ENCODE assay signal across 10 mouse cellular contexts in genomic region chr1:119422460-119423015, GRCm38 (mm10). TPM values are rescaled to one million over a fixed set of nuclear protein-coding genes. Genes with fewer than 3 reads are reported as not detected.
A peak's percentile ranks its signal among the peaks of the same experiment; 100 is the strongest.
DNase-seq lines count a peak whose midpoint lies in the region; ATAC-seq lines count a peak whose summit lies in the region.
"Had no signal": no experiment of that assay in that cellular context is flagged by ENCODE, and none has a peak within 500 bp of the region (broad histone marks: within the 10 kb centered on the region; RNA-seq: fewer than 3 reads in every experiment).

No protein-coding gene starts in this region.

- H3K4me1 ChIP-seq in heart, embryonic 10.5 days = peaks cover 44% of the 10 kb centered on the region
- peaks cover 59% of the 10 kb centered on the region for H3K4me1 ChIP-seq in embryonic facial prominence, embryonic 10.5 days
- H3K4me1 ChIP-seq in hindbrain, embryonic 16.5 days (ENCODE audit: control insufficient read depth, insufficient read depth, low read depth, low read length) = peaks cover 32% of the 10 kb centered on the region
- H3K4me1 ChIP-seq in midbrain, embryonic 12.5 days = peaks cover 39% of the 10 kb centered on the region

- no peak for DNase-seq in heart, embryonic 10.5 days (ENCODE audit: low spot score)
- no peak for DNase-seq in heart, postnatal 25 days (ENCODE audit: low spot score)
- peak; percentile 29 for DNase-seq in embryonic facial prominence, embryonic 10.5 days (ENCODE audit: low spot score)
- DNase-seq in c-Kit-positive CD71-positive TER-119-positive erythroid progenitor cells, embryonic 14.5 days (ENCODE audit: low spot score) = no peak

- no peaks in the 10 kb centered on the region for H3K9me3 ChIP-seq in heart, embryonic 10.5 days
- H3K9me3 ChIP-seq in embryonic facial prominence, embryonic 10.5 days = no peaks in the 10 kb centered on the region
- H3K9me3 ChIP-seq in hindbrain, embryonic 16.5 days (ENCODE audit: control insufficient read depth, low read length) = no peaks in the 10 kb centered on the region
- no peaks in the 10 kb centered on the region for H3K9me3 ChIP-seq in midbrain, embryonic 12.5 days

- no peak overlapping the region for H3K27ac ChIP-seq in heart, embryonic 10.5 days
- H3K27ac ChIP-seq in embryonic facial prominence, embryonic 10.5 days (replicated peaks) = no peak overlapping the region
- peak overlapping the region; percentile 29; the same call in 1 of the 2 replicates for H3K27ac ChIP-seq in hindbrain, embryonic 16.5 days (ENCODE audit: low read depth, low read length)
- H3K27ac ChIP-seq in midbrain, embryonic 12.5 days (replicated peaks) = no peak overlapping the region

- peak overlapping the region; percentile 97 for H3K4me2 ChIP-seq in hindbrain, embryonic 16.5 days (ENCODE audit: low read length)
- H3K4me2 ChIP-seq in midbrain, embryonic 12.5 days (replicated peaks) = peak overlapping the region; percentile 91

- H3K36me3 ChIP-seq in heart, embryonic 10.5 days = no peaks in the 10 kb centered on the region
- no peaks in the 10 kb centered on the region for H3K36me3 ChIP-seq in embryonic facial prominence, embryonic 10.5 days (replicated peaks)
- no peaks in the 10 kb centered on the region for H3K36me3 ChIP-seq in hindbrain, embryonic 16.5 days (ENCODE audit: control insufficient read depth, insufficient read depth, low read length)
- no peaks in the 10 kb centered on the region for H3K36me3 ChIP-seq in midbrain, embryonic 12.5 days

- ATAC-seq in hindbrain, embryonic 16.5 days = peak; percentile 22; the same call in 1 of the 2 replicates
- no peak for ATAC-seq in midbrain, embryonic 12.5 days (ENCODE audit: low FRiP score, low read depth)
- ATAC-seq in megakaryocyte-erythroid progenitor cell, adult 5-6 weeks (replicated peaks; ENCODE audit: low FRiP score, low TSS enrichment, poor library complexity, severe bottlenecking) = no peak
- no peak for ATAC-seq in activated CD4-positive, CD25-positive, alpha-beta regulatory T cell, adult 4 months

- WGBS in heart, embryonic 10.5 days = 1% methylated on average over 32 of the region's 32 CpGs
- under 1% methylated on average over 31 of the region's 32 CpGs for WGBS in embryonic facial prominence, embryonic 10.5 days
- under 1% methylated on average over 31 of the region's 32 CpGs for WGBS in hindbrain, embryonic 16.5 days
- 1% methylated on average over 29 of the region's 32 CpGs for WGBS in midbrain, embryonic 12.5 days

- H3K4me3 ChIP-seq in heart, embryonic 10.5 days = peak overlapping the region; percentile 73
- peak overlapping the region; percentile 69 for H3K4me3 ChIP-seq in embryonic facial prominence, embryonic 10.5 days
- peak overlapping the region; percentile 64 for H3K4me3 ChIP-seq in hindbrain, embryonic 16.5 days (ENCODE audit: low read length)
- peak overlapping the region; percentile 59 for H3K4me3 ChIP-seq in midbrain, embryonic 12.5 days

- H3K9ac ChIP-seq in hindbrain, embryonic 16.5 days (ENCODE audit: low read depth, low read length) = peak overlapping the region; percentile 81
- peak overlapping the region; percentile 59 for H3K9ac ChIP-seq in midbrain, embryonic 12.5 days (replicated peaks)

- intact Hi-C loops in heart, postnatal 25 days (cut with DNase I) = loop anchor here (1.0 to 10.0 kb wide), 4 partner anchors 165 to 658 kb away; no protein-coding TSS in a partner anchor

- H3K27me3 ChIP-seq in heart, embryonic 10.5 days (ENCODE audit: insufficient read depth, poor library complexity, severe bottlenecking) = peaks cover 88% of the 10 kb centered on the region
- H3K27me3 ChIP-seq in embryonic facial prominence, embryonic 10.5 days (replicated peaks; ENCODE audit: low read depth, poor library complexity, severe bottlenecking) = peaks cover 89% of the 10 kb centered on the region
- H3K27me3 ChIP-seq in hindbrain, embryonic 16.5 days (replicated peaks; ENCODE audit: control insufficient read depth, insufficient read depth, low read length) = peaks cover 46% of the 10 kb centered on the region
- peaks cover 78% of the 10 kb centered on the region for H3K27me3 ChIP-seq in midbrain, embryonic 12.5 days

RNA-seq across cellular contexts. Expression of gene Inhbb, which starts 0.5 kb away (rescaled TPM):
- polyA plus RNA-seq in heart, embryonic 10.5 days (2016; fragmentation: Nextera tagmentation; extraction: Ambion mirVana) = 0.08 and 0.12 TPM in 2 replicates
- total RNA-seq in heart, postnatal 25 days (2021) = 1 to 10 TPM in 1 of 2 experiments, under 1 TPM in 1; 0.99 to 1.9 TPM
- 0.10 and 0.24 TPM in 2 replicates for polyA plus RNA-seq in embryonic facial prominence, embryonic 10.5 days (2016; fragmentation: Nextera tagmentation; extraction: Ambion mirVana)
- polyA plus RNA-seq in hindbrain, embryonic 16.5 days (2015; fragmentation: Nextera tagmentation; extraction: Ambion mirVana) = 2.7 and 2.8 TPM in 2 replicates
- 0.78 and 1.1 TPM in 2 replicates for polyA plus RNA-seq in midbrain, embryonic 12.5 days (2016; fragmentation: Nextera tagmentation; extraction: Ambion mirVana)
- not detected in 2 replicates for total RNA-seq in megakaryocyte-erythroid progenitor cell, adult 5-6 weeks (2014; fragmentation: Nextera tagmentation)
- total RNA-seq in megakaryocyte-erythroid progenitor cell, adult 5-6 weeks (2017) = not detected in 2 replicates
- not detected for polyA plus RNA-seq in activated CD4-positive, CD25-positive, alpha-beta regulatory T cell, adult 4 months (2017; shearing (Covaris generic))
- total RNA-seq: hematopoietic stem cell, adult 5-6 weeks; MEL had no signal
